ENCODE assay signal across 9 mouse cellular contexts in genomic region chr11:115832523-115832922, GRCm38 (mm10). TPM values are rescaled to one million over a fixed set of nuclear protein-coding genes. Genes with fewer than 3 reads are reported as not detected.
DNase-seq lines count a peak whose midpoint lies in the region; ATAC-seq lines count a peak whose summit lies in the region.
"Had no signal": no experiment of that assay in that cellular context is flagged by ENCODE, and none has a peak within 500 bp of the region (broad histone marks: within the 10 kb centered on the region; RNA-seq: fewer than 3 reads in every experiment).

No protein-coding gene starts in this region.

- ATAC-seq in embryonic facial prominence, embryonic 15.5 days (ENCODE audit: insufficient number of reproducible peaks, low FRiP score, low TSS enrichment, low read depth), result no peak
- ATAC-seq in lung, embryonic 15.5 days (ENCODE audit: borderline replicate concordance, extremely low read depth, low FRiP score, low TSS enrichment), result no peak
- ATAC-seq in erythroblast, adult 5-6 weeks (replicated peaks; ENCODE audit: low FRiP score, poor library complexity, severe bottlenecking), result no peak
- no peak for ATAC-seq in hindbrain, embryonic 16.5 days

- H3K9ac ChIP-seq in embryonic facial prominence, embryonic 15.5 days, result no peak overlapping the region
- peak overlapping the region; percentile 1; the same call in 1 of the 2 replicates for H3K9ac ChIP-seq in lung, embryonic 15.5 days
- H3K9ac ChIP-seq in hindbrain, embryonic 16.5 days (ENCODE audit: low read depth, low read length), result no peak overlapping the region

- 18% methylated on average over 8 of the region's 8 CpGs for WGBS in embryonic facial prominence, embryonic 15.5 days
- WGBS in lung, embryonic 15.5 days, result 8% methylated on average over 8 of the region's 8 CpGs
- WGBS in hindbrain, embryonic 16.5 days, result 4% methylated on average over 8 of the region's 8 CpGs

- peaks cover 26% of the 10 kb centered on the region for H3K27me3 ChIP-seq in embryonic facial prominence, embryonic 15.5 days
- H3K27me3 ChIP-seq in lung, embryonic 15.5 days, result no peaks in the 10 kb centered on the region
- peaks cover 6% of the 10 kb centered on the region for H3K27me3 ChIP-seq in hindbrain, embryonic 16.5 days (replicated peaks; ENCODE audit: control insufficient read depth, insufficient read depth, low read length)

- no peak overlapping the region for H3K4me2 ChIP-seq in embryonic facial prominence, embryonic 15.5 days (replicated peaks)
- H3K4me2 ChIP-seq in lung, embryonic 15.5 days, result peak overlapping the region; percentile 29
- H3K4me2 ChIP-seq in hindbrain, embryonic 16.5 days (ENCODE audit: low read length), result no peak overlapping the region

- no peaks in the 10 kb centered on the region for H3K9me3 ChIP-seq in embryonic facial prominence, embryonic 15.5 days (replicated peaks)
- H3K9me3 ChIP-seq in lung, embryonic 15.5 days, result no peaks in the 10 kb centered on the region
- no peaks in the 10 kb centered on the region for H3K9me3 ChIP-seq in hindbrain, embryonic 16.5 days (ENCODE audit: control insufficient read depth, low read length)

- H3K4me1 ChIP-seq in embryonic facial prominence, embryonic 15.5 days, result peaks cover 45% of the 10 kb centered on the region
- peaks cover 95% of the 10 kb centered on the region for H3K4me1 ChIP-seq in lung, embryonic 15.5 days
- no peaks in the 10 kb centered on the region for H3K4me1 ChIP-seq in hindbrain, embryonic 16.5 days (ENCODE audit: control insufficient read depth, insufficient read depth, low read depth, low read length)

- DNase-seq in adrenal gland, postnatal 25 days, result peak; percentile 39
- peak; percentile 94 for DNase-seq in kidney, adult 8-10 months
- no peak for DNase-seq in B cell, adult 2 months
- DNase-seq in cerebellum, postnatal 10 days, result no peak

- 0 out of 2 replicates have a peak overlapping the region, but pooled peaks have one; percentile 22 for H3K27ac ChIP-seq in embryonic facial prominence, embryonic 15.5 days (replicated peaks)
- peak overlapping the region; percentile 91 for H3K27ac ChIP-seq in lung, embryonic 15.5 days
- no peak overlapping the region for H3K27ac ChIP-seq in hindbrain, embryonic 16.5 days (ENCODE audit: low read depth, low read length)
- H3K27ac ChIP-seq: macrophage had no signal

- H3K36me3 ChIP-seq in embryonic facial prominence, embryonic 15.5 days, result no peaks in the 10 kb centered on the region
- H3K36me3 ChIP-seq in lung, embryonic 15.5 days, result no peaks in the 10 kb centered on the region
- H3K36me3 ChIP-seq in hindbrain, embryonic 16.5 days (ENCODE audit: control insufficient read depth, insufficient read depth, low read length), result no peaks in the 10 kb centered on the region

- no peak overlapping the region for H3K4me3 ChIP-seq in embryonic facial prominence, embryonic 15.5 days (replicated peaks)
- no peak overlapping the region for H3K4me3 ChIP-seq in lung, embryonic 15.5 days
- H3K4me3 ChIP-seq in hindbrain, embryonic 16.5 days (ENCODE audit: low read length), result no peak overlapping the region

RNA-seq across cellular contexts. Expression of gene Llgl2, which starts 8.7 kb away (rescaled TPM):
- total RNA-seq in adrenal gland, postnatal 25 days (2021), result 8.4 and 11.8 TPM in 2 replicates
- polyA plus RNA-seq in embryonic facial prominence, embryonic 15.5 days (2015; fragmentation: Nextera tagmentation; extraction: Ambion mirVana), result 21.8 and 22.6 TPM in 2 replicates
- polyA plus RNA-seq in lung, embryonic 15.5 days (2015; fragmentation: Nextera tagmentation; extraction: Ambion mirVana), result 35.1 and 40.1 TPM in 2 replicates
- total RNA-seq in erythroblast, adult 5-6 weeks (2015; ENCODE audit: low replicate concordance), result 3.3 and 5.4 TPM in 2 replicates
- 0.34 TPM in 1 of 2 replicates, not detected in the other for total RNA-seq in erythroblast, adult 5-6 weeks (2017; ENCODE audit: low replicate concordance)
- 1.3 and 2.1 TPM in 2 replicates for polyA plus RNA-seq in hindbrain, embryonic 16.5 days (2015; fragmentation: Nextera tagmentation; extraction: Ambion mirVana)

RNA-seq across cellular contexts. Expression of gene Tsen54, which starts 18.0 kb away (rescaled TPM):
- 20.7 and 27.4 TPM in 2 replicates for total RNA-seq in adrenal gland, postnatal 25 days (2021)
- 31.5 and 34.8 TPM in 2 replicates for polyA plus RNA-seq in embryonic facial prominence, embryonic 15.5 days (2015; fragmentation: Nextera tagmentation; extraction: Ambion mirVana)
- polyA plus RNA-seq in lung, embryonic 15.5 days (2015; fragmentation: Nextera tagmentation; extraction: Ambion mirVana), result 37.3 and 43.0 TPM in 2 replicates
- 1.7 and 5.6 TPM in 2 replicates for total RNA-seq in erythroblast, adult 5-6 weeks (2015; ENCODE audit: low replicate concordance)
- 1.4 and 2.2 TPM in 2 replicates for total RNA-seq in erythroblast, adult 5-6 weeks (2017; ENCODE audit: low replicate concordance)
- polyA plus RNA-seq in hindbrain, embryonic 16.5 days (2015; fragmentation: Nextera tagmentation; extraction: Ambion mirVana), result 18.7 and 23.3 TPM in 2 replicates

RNA-seq across cellular contexts. Expression of gene Caskin2, which starts 19.1 kb away (rescaled TPM):
- 56.2 and 73.4 TPM in 2 replicates for total RNA-seq in adrenal gland, postnatal 25 days (2021)
- 19.0 TPM in 2 replicates for polyA plus RNA-seq in embryonic facial prominence, embryonic 15.5 days (2015; fragmentation: Nextera tagmentation; extraction: Ambion mirVana)
- 19.0 and 19.6 TPM in 2 replicates for polyA plus RNA-seq in lung, embryonic 15.5 days (2015; fragmentation: Nextera tagmentation; extraction: Ambion mirVana)
- total RNA-seq in erythroblast, adult 5-6 weeks (2015; ENCODE audit: low replicate concordance), result 4.0 and 4.8 TPM in 2 replicates
- 2.0 and 3.1 TPM in 2 replicates for total RNA-seq in erythroblast, adult 5-6 weeks (2017; ENCODE audit: low replicate concordance)
- polyA plus RNA-seq in hindbrain, embryonic 16.5 days (2015; fragmentation: Nextera tagmentation; extraction: Ambion mirVana), result 9.0 and 12.6 TPM in 2 replicates

RNA-seq across cellular contexts. Expression of gene Myo15b, which starts 25.7 kb away (rescaled TPM):
- total RNA-seq in adrenal gland, postnatal 25 days (2021), result 0.36 TPM in 1 of 2 replicates, not detected in the other
- 0.54 and 0.57 TPM in 2 replicates for polyA plus RNA-seq in embryonic facial prominence, embryonic 15.5 days (2015; fragmentation: Nextera tagmentation; extraction: Ambion mirVana)
- polyA plus RNA-seq in lung, embryonic 15.5 days (2015; fragmentation: Nextera tagmentation; extraction: Ambion mirVana), result 0.25 and 0.49 TPM in 2 replicates
- not detected in 2 replicates for total RNA-seq in erythroblast, adult 5-6 weeks (2015; ENCODE audit: low replicate concordance)
- total RNA-seq in erythroblast, adult 5-6 weeks (2017; ENCODE audit: low replicate concordance), result not detected in 2 replicates
- 0.16 and 0.31 TPM in 2 replicates for polyA plus RNA-seq in hindbrain, embryonic 16.5 days (2015; fragmentation: Nextera tagmentation; extraction: Ambion mirVana)

Comparison
In these comparisons a context has a peak if more than half of its experiments do, and no peak if none do; other contexts are left out.
1. DNase-seq: peak in adrenal gland, postnatal 25 days (single experiment) and kidney, adult 8-10 months (2 of 2); none in B cell, adult 2 months (0 of 2) and cerebellum, postnatal 10 days (0 of 2).